In the genomic region with DNA sequence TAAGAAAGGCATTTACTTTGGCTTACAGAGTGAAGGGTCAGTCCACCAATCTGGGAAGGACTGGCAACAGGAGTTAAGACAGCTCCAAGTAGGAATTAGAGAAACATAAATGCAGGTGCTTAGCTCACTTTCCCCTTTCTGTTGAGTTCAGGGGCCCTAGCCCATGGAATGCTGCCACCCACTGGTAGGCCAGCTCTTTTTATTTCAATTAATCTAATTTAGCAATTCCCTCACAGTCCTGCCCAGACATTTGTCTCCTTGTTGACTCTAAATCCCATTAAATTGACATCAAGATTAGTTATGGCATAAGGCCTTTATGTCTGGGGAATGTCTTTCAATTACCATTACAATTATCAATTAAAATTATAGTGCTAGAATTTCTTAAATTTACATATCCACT, we compare ENCODE assay signal across 9 mouse cellular contexts.
DNase-seq lines count a peak whose midpoint lies in the region.
"Had no signal": no experiment of that assay in that cellular context is flagged by ENCODE, and none has a peak within 500 bp of the region (broad histone marks: within the 10 kb centered on the region; RNA-seq: fewer than 3 reads in every experiment).

No protein-coding gene starts in this region.

- peak; percentile 1 to 4 for DNase-seq in cerebellum, adult 18-20 months
- DNase-seq in cerebellum, adult 11 months, result no peak
- DNase-seq in layer of hippocampus, adult 11-12 months (ENCODE audit: low spot score), result peak; percentile 17
- DNase-seq in layer of hippocampus, adult 9-11 months, result no peak
- DNase-seq in Muller cell, postnatal 12 days (ENCODE audit: inconsistent ontology term), result peak; percentile 6
- DNase-seq in kidney, postnatal 10 days, result peak; percentile 19
- no peak for DNase-seq in lung, postnatal 10 days
- no peak for DNase-seq in spleen, postnatal 10 days (ENCODE audit: low spot score in 2 of 2)
- DNase-seq: liver, embryonic 13.5 days had no signal

Comparison
In these comparisons a context has a peak if more than half of its experiments do, and no peak if none do; other contexts are left out.
1. DNase-seq: peak in cerebellum, adult 18-20 months (2 of 2), layer of hippocampus, adult 11-12 months (single experiment), Muller cell, postnatal 12 days (single experiment) and kidney, postnatal 10 days (single experiment); none in cerebellum, adult 11 months (single experiment), layer of hippocampus, adult 9-11 months (single experiment), lung, postnatal 10 days (single experiment) and spleen, postnatal 10 days (0 of 2).